Mouse (Mus musculus) lung, adult 2 months (tissue): ENCODE data around the gene Nutf2-ps1. TPM values are rescaled to one million over a fixed set of nuclear protein-coding genes. Genes with fewer than 3 reads are reported as not detected.

Experiments
- DNase-seq: peaks from one replicate; pipeline ENCODE4 v3.0.0; 2022
- H3K4me1 ChIP-seq: fragments of 200-500 bp; 2 replicates; pipeline ENCODE4 v1.6.1; 2011; ENCODE audit warnings: low read length; ENCODE audit not compliant: control insufficient read depth, insufficient read depth
- H3K4me3 ChIP-seq: fragments of 200-500 bp; replicated peaks from 2 replicates; pipeline ENCODE3; 2011; ENCODE audit warnings: low read depth, mild to moderate bottlenecking, control low read depth, low read length; ENCODE audit errors: extremely low read depth
- CTCF ChIP-seq: fragments of 200-500 bp; IDR thresholded peaks from 2 replicates; pipeline ENCODE4 v1.5.1; 2011; ENCODE audit warnings: mild to moderate bottlenecking, low read length, control low read depth; ENCODE audit not compliant: insufficient read depth
- POLR2A ChIP-seq: fragments of 200-500 bp; IDR thresholded peaks from 2 replicates; pipeline ENCODE4 v1.6.1; 2011; ENCODE audit warnings: low read depth, mild to moderate bottlenecking, control low read depth, low read length, borderline replicate concordance; ENCODE audit errors: extremely low read depth
- WGBS: fragments of 180-500 bp; shearing (Covaris S2); methylation state at CpG from one replicate; pipeline ENCODE4 v1.1.7; 2018; 5-methylcytosine and 5-hydroxymethylcytosine counted together
- polyA plus RNA-seq: library from polyadenylated mRNA; depleted of rRNA; stranded (reverse); fragments of >200 nt; gene quantifications from 2 replicates; pipeline ENCODE4 v1.2.3, GENCODE M21; 2012; rRNA removed

The Nutf2-ps1 gene
- polyA plus RNA-seq, 1 experiment = 92.3 TPM

DNA sequence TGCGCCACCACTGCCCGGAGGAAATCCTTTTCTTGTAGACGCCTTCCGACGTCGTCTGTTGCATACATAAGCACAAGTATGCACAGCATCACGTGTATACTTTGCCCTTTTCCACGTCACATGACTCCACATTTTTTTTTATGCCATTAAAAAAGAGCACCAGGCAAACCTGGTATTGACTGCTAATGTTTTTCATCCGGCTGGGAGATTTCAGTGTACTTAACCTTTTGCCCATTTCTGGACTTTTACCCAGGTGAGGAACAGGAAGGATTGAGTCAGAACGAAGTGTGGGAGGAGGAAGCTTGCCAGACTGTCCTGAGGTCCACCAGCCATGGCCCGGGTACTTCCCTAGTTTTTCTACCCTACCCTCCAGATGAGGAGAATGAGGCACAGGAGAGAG is 34.5 kb downstream of the Nutf2-ps1 start:
- 81% methylated on average over 11 of the region's 11 CpGs for WGBS
- no peak for DNase-seq
- H3K4me3 ChIP-seq = no peak overlapping the region
- no peak for TF ChIP-seq POLR2A
- TF ChIP-seq CTCF = no peak
- H3K4me1 ChIP-seq = no peaks in the 10 kb centered on the region

DNA sequence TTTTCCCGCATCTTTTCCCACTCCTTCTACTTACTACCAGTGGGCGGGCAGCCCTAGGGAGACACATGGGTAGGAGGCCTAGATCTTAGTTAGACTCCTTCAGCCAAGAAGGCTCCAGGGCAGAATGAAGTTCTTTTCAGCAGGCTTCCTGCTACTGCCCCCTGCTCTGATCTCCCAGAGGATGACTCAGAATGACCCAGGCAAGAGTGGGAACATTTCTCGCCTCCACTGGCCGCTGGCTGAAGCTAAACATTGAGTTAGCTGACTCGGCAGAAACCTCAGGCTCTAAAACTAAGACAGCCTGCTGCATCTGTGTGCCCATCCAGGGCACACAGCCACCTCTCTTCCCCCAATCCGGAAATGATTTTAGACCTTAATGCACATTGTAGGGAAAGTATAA is 36.1 kb downstream of the Nutf2-ps1 start:
- DNase-seq = no peak
- 51% methylated on average over 6 of the region's 6 CpGs for WGBS
- Histone ChIP-seq H3K4me3 (no peak overlapping the region), H3K4me1 (no peaks in the 10 kb centered on the region)
- TF ChIP-seq POLR2A (no peak), CTCF (no peak)

DNA sequence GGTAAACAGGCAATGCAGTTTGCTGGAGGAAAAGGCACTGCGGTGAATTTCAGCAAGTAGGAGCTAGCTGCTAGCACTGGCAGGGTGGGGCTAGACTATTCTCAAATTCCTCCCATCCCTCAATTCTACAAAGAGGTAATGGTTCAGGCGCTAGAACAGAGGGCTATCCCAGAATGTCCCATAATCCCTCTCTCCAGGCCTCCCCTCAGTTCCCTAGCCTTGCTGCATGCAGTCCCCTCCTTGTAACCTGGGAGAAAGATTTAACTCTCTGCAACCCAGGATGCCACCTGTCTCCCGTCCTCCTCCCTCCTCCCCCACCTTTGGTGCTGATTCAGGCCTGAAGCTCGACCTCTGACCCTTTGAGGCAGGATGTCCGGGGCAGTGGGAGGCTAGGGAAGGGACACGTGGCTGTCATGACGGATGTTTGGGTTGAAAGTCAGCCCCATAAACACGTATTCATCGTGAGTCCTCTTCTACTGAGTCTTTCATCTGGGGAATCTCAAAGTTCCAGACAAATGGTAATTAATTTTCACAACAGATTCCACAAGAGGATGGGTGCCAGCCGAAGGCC is 36.6 kb downstream of the Nutf2-ps1 start:
- Histone ChIP-seq H3K4me3 (no peak overlapping the region), H3K4me1 (no peaks in the 10 kb centered on the region)
- 44% methylated on average over 10 of the region's 10 CpGs for WGBS
- no peak for DNase-seq
- TF ChIP-seq CTCF = no peak
- no peak for TF ChIP-seq POLR2A

DNA sequence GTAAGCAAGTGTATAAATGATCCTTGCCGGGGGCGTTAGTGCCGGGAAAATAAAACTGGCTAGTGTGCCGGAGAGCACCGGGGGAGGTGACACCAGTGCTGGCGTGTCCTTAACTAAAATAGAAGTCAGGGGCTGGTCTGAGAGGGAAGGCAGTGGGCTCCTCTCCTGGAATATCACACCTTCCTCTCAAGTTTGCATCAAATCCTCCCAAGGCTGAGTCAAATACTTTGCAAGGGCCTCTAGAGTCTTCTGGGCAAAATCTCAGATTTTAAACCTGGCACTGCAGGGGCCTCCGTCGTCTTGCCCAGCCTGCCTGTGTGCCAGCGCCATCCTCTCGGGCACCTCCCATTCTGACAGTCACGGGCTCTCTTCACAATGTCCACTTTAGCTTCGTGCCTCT is 37.9 kb downstream of the Nutf2-ps1 start:
- 65% methylated on average over 12 of the region's 12 CpGs for WGBS
- no peak for DNase-seq
- Histone ChIP-seq H3K4me1 (no peaks in the 10 kb centered on the region), H3K4me3 (no peak overlapping the region)
- no peak for TF ChIP-seq CTCF
- TF ChIP-seq POLR2A = no peak

DNA sequence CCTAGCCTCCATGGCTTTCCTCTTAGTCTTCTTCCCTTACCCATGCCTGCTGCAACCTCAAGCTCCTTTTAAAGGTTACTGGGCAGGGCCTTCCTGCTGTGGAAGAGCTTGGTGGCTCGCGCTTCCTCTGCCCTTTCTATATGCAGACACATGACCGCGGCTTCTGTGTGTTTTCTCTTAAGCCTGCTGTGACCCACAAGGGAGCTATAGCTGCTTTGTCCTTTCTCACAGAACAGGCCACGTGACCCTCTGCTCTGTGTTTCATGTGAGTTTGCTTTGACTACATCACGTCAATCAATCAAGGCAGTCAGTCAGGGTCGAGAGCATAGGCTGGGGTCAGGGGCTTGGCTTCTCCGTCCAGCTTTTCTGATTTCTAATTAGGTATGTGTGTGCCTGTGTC is 41.3 kb downstream of the Nutf2-ps1 start:
- TF ChIP-seq CTCF (no peak), POLR2A (no peak)
- 43% methylated on average over 8 of the region's 8 CpGs for WGBS
- no peak for DNase-seq
- Histone ChIP-seq H3K4me3 (no peak overlapping the region), H3K4me1 (no peaks in the 10 kb centered on the region)

DNA sequence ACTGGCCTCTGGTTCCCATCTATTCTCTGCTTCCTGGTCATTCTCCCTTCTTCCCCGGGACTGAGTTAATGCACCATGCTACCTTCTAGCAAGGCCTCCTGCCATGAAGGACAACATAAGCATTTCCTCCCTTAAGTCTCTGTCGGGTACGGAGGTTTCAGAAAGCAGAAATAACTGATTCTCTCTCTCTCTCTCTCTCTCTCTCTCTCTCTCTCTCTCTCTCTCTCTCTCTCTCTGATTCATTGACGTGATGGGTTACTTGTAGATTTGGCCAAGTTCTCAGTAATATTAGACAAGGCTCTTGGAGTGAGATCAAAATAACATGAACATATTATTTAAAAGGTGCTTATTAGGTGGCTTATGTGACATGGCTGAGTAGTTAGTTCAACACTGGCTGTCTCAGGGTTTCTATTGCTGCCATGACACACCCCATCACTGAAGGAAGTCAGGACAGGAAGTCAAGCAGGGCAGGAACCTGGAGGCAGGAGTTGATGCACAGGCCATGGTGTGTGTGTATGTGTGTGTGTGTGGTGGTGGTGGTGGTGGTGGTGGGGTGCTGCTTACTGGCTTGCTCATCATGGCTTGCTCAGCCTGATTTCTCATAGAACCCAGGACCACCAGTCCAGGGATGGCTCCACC is 43.8 kb downstream of the Nutf2-ps1 start:
- no peaks in the 10 kb centered on the region for H3K4me1 ChIP-seq
- 57% methylated on average over 4 of the region's 4 CpGs for WGBS
- no peak overlapping the region for H3K4me3 ChIP-seq
- no peak for DNase-seq
- TF ChIP-seq POLR2A = no peak
- TF ChIP-seq CTCF = no peak

DNA sequence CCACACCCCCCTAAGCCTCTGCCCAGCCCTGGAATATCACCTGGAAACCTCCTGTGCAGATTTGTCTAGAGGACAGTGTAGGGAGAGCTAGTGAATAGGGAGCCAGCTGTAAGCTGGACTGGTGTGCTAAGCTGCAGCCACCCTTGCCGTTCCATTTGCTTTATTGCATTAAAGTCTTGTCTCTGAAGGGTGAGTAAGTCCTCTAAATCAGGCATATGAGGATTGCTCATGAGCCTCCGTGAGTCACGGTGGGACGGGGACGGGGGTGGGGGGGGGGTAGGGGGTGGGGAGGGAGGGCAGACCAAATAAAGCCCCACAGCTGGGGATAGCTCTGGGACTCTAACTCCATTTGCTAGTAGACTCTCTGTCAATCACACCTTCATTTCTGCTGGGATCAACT is 45.3 kb downstream of the Nutf2-ps1 start:
- Histone ChIP-seq H3K4me1 (peaks cover 2% of the 10 kb centered on the region; the same call in 1 of the 2 replicates), H3K4me3 (no peak overlapping the region)
- no peak for DNase-seq
- 38% methylated on average over 5 of the region's 5 CpGs for WGBS
- TF ChIP-seq POLR2A (no peak), CTCF (no peak)

DNA sequence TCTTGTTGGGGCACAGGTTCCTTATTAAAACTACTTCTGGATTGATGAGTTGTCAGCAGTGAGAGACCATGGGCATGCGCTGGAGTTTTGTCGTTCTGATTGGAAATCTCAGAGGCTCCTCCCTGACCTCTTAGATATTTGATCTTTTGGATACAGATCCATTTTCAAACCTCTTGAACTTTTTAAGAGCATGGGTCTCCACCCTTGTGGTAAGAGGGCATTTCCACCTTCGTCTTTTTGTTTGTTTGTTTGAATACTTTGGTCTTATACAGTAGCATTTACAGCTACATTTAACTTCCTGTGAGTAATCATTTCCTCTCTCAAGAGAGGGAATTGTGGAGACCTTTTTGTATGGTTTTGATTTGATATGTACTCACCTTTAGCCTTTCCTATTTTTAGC is 49.6 kb downstream of the Nutf2-ps1 start:
- H3K4me3 ChIP-seq = no peak overlapping the region
- WGBS = 53% methylated on average over 3 of the region's 3 CpGs
- no peak for DNase-seq
- peaks cover 2% of the 10 kb centered on the region; the same call in 1 of the 2 replicates for H3K4me1 ChIP-seq
- no peak for TF ChIP-seq CTCF

DNA sequence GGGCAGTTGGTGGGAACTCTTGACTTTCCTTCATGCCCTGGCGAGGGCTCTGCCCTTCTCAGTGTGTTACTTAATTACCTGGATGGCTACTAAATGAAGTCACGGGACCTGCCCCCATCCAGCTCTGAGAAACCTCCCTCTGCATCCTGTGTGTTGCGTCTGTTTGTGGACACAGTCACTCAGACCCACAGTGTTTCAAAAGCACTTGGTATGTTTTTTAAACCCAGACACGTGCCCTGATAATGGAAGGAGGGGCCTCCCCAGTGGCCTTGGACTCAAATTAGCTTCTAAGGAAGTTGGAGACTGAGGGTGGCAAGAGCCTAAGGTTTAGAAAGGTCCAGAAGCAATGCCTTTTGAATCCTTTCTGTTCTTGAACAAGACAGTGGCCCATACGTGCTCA is 50.1 kb downstream of the Nutf2-ps1 start:
- Histone ChIP-seq H3K4me1 (peaks cover 2% of the 10 kb centered on the region; the same call in 1 of the 2 replicates), H3K4me3 (no peak overlapping the region)
- no peak for DNase-seq
- TF ChIP-seq POLR2A (no peak), CTCF (no peak)
- 54% methylated on average over 5 of the region's 5 CpGs for WGBS

Other genes with a start within 250 kb of the Nutf2-ps1 start
- gene Gm10197, start 217.3 kb downstream of the Nutf2-ps1 start, polyA plus RNA-seq = not detected in 2 replicates
- gene Smndc1, start 198.5 kb downstream of the Nutf2-ps1 start, polyA plus RNA-seq = 3.9 and 6.2 TPM in 2 replicates
- 10.4 and 14.0 TPM in 2 replicates for gene Dusp5, start 60.0 kb downstream of the Nutf2-ps1 start, polyA plus RNA-seq
- 3.4 and 5.3 TPM in 2 replicates for gene Smc3, start 11.3 kb upstream of the Nutf2-ps1 start, polyA plus RNA-seq
- gene Rbm20, start 88.2 kb upstream of the Nutf2-ps1 start, polyA plus RNA-seq = 2.5 and 3.8 TPM in 2 replicates